Mouse (Mus musculus) heart, embryonic 12.5 days (tissue): ENCODE data around the gene Cntn3. TPM values are rescaled to one million over a fixed set of nuclear protein-coding genes. Genes with fewer than 3 reads are reported as not detected.

Experiments
- ATAC-seq: fragments of 200-750 bp; cut with Nextera tagmentation; 2 replicates; pipeline ENCODE4 v1.8.0; 2017; ENCODE audit warnings: moderate TSS enrichment, moderate library complexity; ENCODE audit not compliant: insufficient number of reproducible peaks, low FRiP score
- H3K27ac ChIP-seq: fragments of 300-500 bp; sonication (generic); 2 replicates; pipeline ENCODE4 v1.5.1; 2016; ENCODE audit warnings: mild to moderate bottlenecking, moderate library complexity; ENCODE audit not compliant: poor library complexity, severe bottlenecking
- H3K27me3 ChIP-seq: fragments of 300-500 bp; sonication (generic); replicated peaks from 2 replicates; pipeline ENCODE4 v1.6.1; 2016; ENCODE audit warnings: mild to moderate bottlenecking, moderate library complexity
- H3K36me3 ChIP-seq: fragments of 300-500 bp; sonication (generic); 2 replicates; pipeline ENCODE4 v1.6.1; 2016; ENCODE audit warnings: mild to moderate bottlenecking, moderate library complexity
- H3K4me1 ChIP-seq: fragments of 300-500 bp; sonication (generic); replicated peaks from 2 replicates; pipeline ENCODE4 v1.6.1; 2016; ENCODE audit warnings: mild to moderate bottlenecking
- H3K4me2 ChIP-seq: fragments of 300-500 bp; sonication (generic); 2 replicates; pipeline ENCODE4 v1.6.1; 2016; ENCODE audit warnings: mild to moderate bottlenecking, moderate library complexity
- H3K4me3 ChIP-seq: fragments of 300-500 bp; sonication (generic); 2 replicates; pipeline ENCODE4 v1.5.1; 2016; ENCODE audit warnings: mild to moderate bottlenecking
- H3K9ac ChIP-seq: fragments of 300-500 bp; sonication (generic); 2 replicates; pipeline ENCODE4 v1.6.1; 2016; ENCODE audit warnings: mild to moderate bottlenecking, moderate library complexity
- H3K9me3 ChIP-seq: fragments of 300-500 bp; sonication (generic); replicated peaks from 2 replicates; pipeline ENCODE4 v1.6.1; 2016; ENCODE audit warnings: mild to moderate bottlenecking, moderate library complexity
- WGBS: fragments of 180-500 bp; shearing (Covaris S2); methylation state at CpG from one replicate; pipeline ENCODE4 v1.1.7; 2016; 5-methylcytosine and 5-hydroxymethylcytosine counted together
- polyA plus RNA-seq: library from polyadenylated mRNA; unstranded; fragments of >200 nt; fragmentation: Nextera tagmentation; extraction: Ambion mirVana; gene quantifications from 2 replicates; pipeline ENCODE4 v1.2.1, GENCODE M21; 2016

Gene Cntn3
- polyA plus RNA-seq, 1 experiment from 2014 or later = 0.28 TPM

- WGBS = 72% methylated on average over 8 of the region's 8 CpGs
- Histone ChIP-seq H3K36me3 (no peaks in the 10 kb centered on the region), H3K27ac (no peak overlapping the region), H3K9ac (no peak overlapping the region), H3K4me2 (no peak overlapping the region), H3K27me3 (no peaks in the 10 kb centered on the region), H3K4me1 (no peaks in the 10 kb centered on the region), H3K4me3 (no peak overlapping the region), H3K9me3 (no peaks in the 10 kb centered on the region)
- ATAC-seq = no peak
Observed at GRCm38 (mm10) chr6:102478320-102479080, 94.4 kb downstream of the Cntn3 start.

- 75% methylated on average over 4 of the region's 4 CpGs for WGBS
- no peak overlapping the region for H3K27ac ChIP-seq
- H3K4me2 ChIP-seq = no peak overlapping the region
- ATAC-seq = no peak
- no peaks in the 10 kb centered on the region for H3K9me3 ChIP-seq
- H3K4me1 ChIP-seq = no peaks in the 10 kb centered on the region
- no peaks in the 10 kb centered on the region for H3K27me3 ChIP-seq
- H3K4me3 ChIP-seq = no peak overlapping the region
- no peaks in the 10 kb centered on the region for H3K36me3 ChIP-seq
- no peak overlapping the region for H3K9ac ChIP-seq
Observed at GRCm38 (mm10) chr6:102438353-102438752, 134.5 kb downstream of the Cntn3 start.

- no peaks in the 10 kb centered on the region for H3K9me3 ChIP-seq
- H3K27me3 ChIP-seq = no peaks in the 10 kb centered on the region
- 72% methylated on average over 1 of the region's 1 CpGs for WGBS
- no peak for ATAC-seq
- no peaks in the 10 kb centered on the region for H3K4me1 ChIP-seq
- no peak overlapping the region for H3K9ac ChIP-seq
- no peak overlapping the region for H3K27ac ChIP-seq
- no peak overlapping the region for H3K4me3 ChIP-seq
- H3K36me3 ChIP-seq = no peaks in the 10 kb centered on the region
- H3K4me2 ChIP-seq = no peak overlapping the region
Observed at GRCm38 (mm10) chr6:102427549-102427948, 145.4 kb downstream of the Cntn3 start.

- ATAC-seq = no peak
- Histone ChIP-seq H3K4me1 (no peaks in the 10 kb centered on the region), H3K9me3 (no peaks in the 10 kb centered on the region), H3K36me3 (no peaks in the 10 kb centered on the region), H3K4me3 (no peak overlapping the region), H3K27ac (no peak overlapping the region), H3K9ac (no peak overlapping the region), H3K27me3 (no peaks in the 10 kb centered on the region), H3K4me2 (no peak overlapping the region)
- 71% methylated on average over 1 of the region's 1 CpGs for WGBS
Observed at GRCm38 (mm10) chr6:102421781-102422180, 151.1 kb downstream of the Cntn3 start.

GRCm38 (mm10) chr6:102388590-102388989 lies 184.3 kb downstream of the Cntn3 start:
- H3K27ac ChIP-seq = no peak overlapping the region
- no peaks in the 10 kb centered on the region for H3K27me3 ChIP-seq
- H3K36me3 ChIP-seq = no peaks in the 10 kb centered on the region
- H3K4me2 ChIP-seq = no peak overlapping the region
- no peaks in the 10 kb centered on the region for H3K4me1 ChIP-seq
- no peak overlapping the region for H3K4me3 ChIP-seq
- no peaks in the 10 kb centered on the region for H3K9me3 ChIP-seq
- 81% methylated on average over 4 of the region's 4 CpGs for WGBS
- no peak overlapping the region for H3K9ac ChIP-seq
- no peak for ATAC-seq

GRCm38 (mm10) chr6:102372112-102372511 lies 200.8 kb downstream of the Cntn3 start:
- Histone ChIP-seq H3K9me3 (no peaks in the 10 kb centered on the region), H3K4me1 (no peaks in the 10 kb centered on the region), H3K4me3 (no peak overlapping the region), H3K27ac (no peak overlapping the region), H3K9ac (no peak overlapping the region), H3K4me2 (no peak overlapping the region), H3K27me3 (no peaks in the 10 kb centered on the region), H3K36me3 (no peaks in the 10 kb centered on the region)
- ATAC-seq = no peak
- WGBS = 56% methylated on average over 1 of the region's 1 CpGs

- no peak for ATAC-seq
- Histone ChIP-seq H3K9me3 (no peaks in the 10 kb centered on the region), H3K27ac (no peak overlapping the region), H3K4me2 (no peak overlapping the region), H3K4me3 (no peak overlapping the region), H3K36me3 (no peaks in the 10 kb centered on the region), H3K4me1 (no peaks in the 10 kb centered on the region), H3K27me3 (no peaks in the 10 kb centered on the region), H3K9ac (no peak overlapping the region)
Observed at GRCm38 (mm10) chr6:102363880-102364279, 209.0 kb downstream of the Cntn3 start.

GRCm38 (mm10) chr6:102363291-102363832 lies 209.5 kb downstream of the Cntn3 start:
- Histone ChIP-seq H3K27me3 (no peaks in the 10 kb centered on the region), H3K27ac (no peak overlapping the region), H3K9ac (no peak overlapping the region), H3K4me1 (no peaks in the 10 kb centered on the region), H3K9me3 (no peaks in the 10 kb centered on the region), H3K4me3 (no peak overlapping the region), H3K36me3 (no peaks in the 10 kb centered on the region), H3K4me2 (no peak overlapping the region)
- ATAC-seq = no peak
- WGBS = 71% methylated on average over 3 of the region's 3 CpGs

GRCm38 (mm10) chr6:102332144-102332543 lies 240.8 kb downstream of the Cntn3 start:
- Histone ChIP-seq H3K4me2 (no peak overlapping the region), H3K4me1 (no peaks in the 10 kb centered on the region), H3K9me3 (no peaks in the 10 kb centered on the region), H3K9ac (no peak overlapping the region), H3K4me3 (no peak overlapping the region), H3K27ac (no peak overlapping the region), H3K27me3 (no peaks in the 10 kb centered on the region), H3K36me3 (no peaks in the 10 kb centered on the region)
- WGBS = 61% methylated on average over 3 of the region's 3 CpGs
- no peak for ATAC-seq

- no peak for ATAC-seq
- H3K27me3 ChIP-seq = no peaks in the 10 kb centered on the region
- no peaks in the 10 kb centered on the region for H3K36me3 ChIP-seq
- no peak overlapping the region for H3K9ac ChIP-seq
- H3K4me2 ChIP-seq = no peak overlapping the region
- no peaks in the 10 kb centered on the region for H3K9me3 ChIP-seq
- no peak overlapping the region for H3K4me3 ChIP-seq
- no peak overlapping the region for H3K27ac ChIP-seq
- 67% methylated on average over 2 of the region's 2 CpGs for WGBS
- H3K4me1 ChIP-seq = no peaks in the 10 kb centered on the region
Observed at GRCm38 (mm10) chr6:102326711-102327110, 246.2 kb downstream of the Cntn3 start.

GRCm38 (mm10) chr6:102322614-102323284 lies 250.2 kb downstream of the Cntn3 start:
- WGBS = 64% methylated on average over 4 of the region's 4 CpGs
- no peak for ATAC-seq
- Histone ChIP-seq H3K4me2 (no peak overlapping the region), H3K36me3 (no peaks in the 10 kb centered on the region), H3K4me1 (no peaks in the 10 kb centered on the region), H3K9me3 (no peaks in the 10 kb centered on the region), H3K27me3 (no peaks in the 10 kb centered on the region), H3K27ac (no peak overlapping the region), H3K4me3 (no peak overlapping the region), H3K9ac (no peak overlapping the region)
